Mouse (Mus musculus) heart, adult 8-10 months (tissue): Measurements from ENCODE around the gene Inpp4b. TPM values are rescaled to one million over a fixed set of nuclear protein-coding genes. Genes with fewer than 3 reads are reported as not detected.

Source experiments
- DNase-seq: peaks from one replicate; pipeline ENCODE4 v3.0.0; 2022; ENCODE audit warnings: low spot score
- total RNA-seq, 4 experiments: library from RNA; stranded (reverse); gene quantifications; 2 replicates each; pipeline ENCODE4 v1.2.4; 2022

Gene Inpp4b
- total RNA-seq, 4 experiments from 2014 or later = 50.3 to 81.7 (median 64.1) TPM

DNA sequence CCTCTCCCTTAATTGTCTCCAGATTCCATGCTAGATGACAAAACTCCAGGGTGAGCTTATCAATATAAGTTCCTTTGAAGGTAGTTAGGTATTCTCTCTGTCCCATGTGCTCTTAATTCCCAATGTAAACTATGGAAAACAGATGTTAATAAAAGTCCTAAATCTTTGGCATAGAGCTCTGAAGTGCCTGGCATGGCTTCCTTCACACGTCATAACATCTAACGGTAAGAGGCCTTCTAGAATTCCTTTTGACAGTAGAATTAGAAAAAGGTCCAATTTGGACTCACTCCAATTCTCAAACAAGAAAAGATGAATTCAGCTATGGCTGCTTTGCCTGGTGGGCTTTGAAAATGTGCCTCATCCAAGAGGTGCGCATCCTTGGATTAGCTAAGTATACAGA lies 236.6 kb downstream of the Inpp4b start:
- no peak for DNase-seq

DNA sequence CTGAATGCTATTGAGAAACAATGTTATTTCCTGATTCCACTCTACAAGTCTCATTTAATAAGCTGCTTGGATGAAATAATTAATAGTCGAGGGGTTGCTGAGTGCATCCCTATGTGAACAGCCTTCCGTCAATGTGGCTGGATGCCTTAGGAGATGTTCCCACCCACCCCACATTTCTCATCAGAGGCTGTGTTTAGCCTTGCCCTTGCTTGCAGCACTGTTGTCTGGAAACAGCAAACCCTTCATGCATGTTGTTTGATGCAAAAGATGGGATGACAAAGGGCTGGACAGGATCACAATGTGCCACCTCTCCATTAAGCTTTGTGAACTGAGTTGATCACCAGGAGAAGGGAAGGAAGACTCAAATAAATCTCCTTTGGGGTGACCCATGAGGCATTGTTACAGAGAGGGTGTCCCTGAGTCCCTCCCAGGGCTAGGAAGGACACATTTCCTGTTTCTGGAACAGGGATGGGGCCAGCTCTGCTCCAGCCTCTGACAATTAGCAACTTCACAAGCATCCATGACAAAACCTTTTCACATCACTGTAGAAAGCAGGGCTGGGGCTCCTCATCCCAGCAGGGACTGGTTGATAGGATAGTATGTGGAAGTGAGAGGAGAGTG lies 239.6 kb downstream of the Inpp4b start:
- no peak for DNase-seq

DNA sequence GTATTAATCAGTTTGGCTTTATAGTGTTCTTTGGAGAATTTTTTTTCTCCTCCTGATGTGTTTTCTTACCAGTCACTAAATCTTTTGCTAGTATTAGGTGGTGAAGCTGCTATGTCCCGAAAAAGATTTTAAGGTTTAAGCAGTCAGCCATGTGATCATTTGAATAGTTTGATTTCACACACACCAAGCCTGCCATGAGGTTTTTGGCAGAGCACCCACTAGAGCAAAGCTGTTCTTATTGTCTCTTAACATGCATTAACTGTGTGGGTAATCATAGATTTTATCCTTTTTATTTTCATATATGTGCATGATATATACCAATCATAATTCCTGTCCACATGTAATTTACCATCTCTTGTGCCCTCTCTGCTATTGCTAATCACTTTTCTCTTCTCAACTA lies 240.6 kb downstream of the Inpp4b start:
- no peak for DNase-seq

DNA sequence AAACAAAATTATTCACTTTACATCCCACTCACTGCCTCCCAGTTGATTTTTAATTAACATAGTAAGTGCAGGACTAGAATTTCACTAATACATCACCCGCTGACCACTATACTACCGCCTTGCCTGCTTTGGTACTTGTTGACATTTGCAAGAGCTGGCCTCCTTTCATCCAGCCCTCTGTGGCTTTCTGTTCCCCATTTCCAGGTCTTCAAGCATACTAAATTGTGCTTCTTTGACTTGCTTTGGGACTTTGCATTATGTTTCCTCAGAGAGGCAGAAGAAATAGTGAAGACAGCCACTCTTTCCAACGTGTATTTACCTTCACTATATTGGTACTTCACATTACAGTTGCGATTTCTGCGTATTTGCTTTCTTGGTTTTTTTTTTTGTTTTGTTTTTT lies 244.4 kb downstream of the Inpp4b start:
- DNase-seq = no peak

DNA sequence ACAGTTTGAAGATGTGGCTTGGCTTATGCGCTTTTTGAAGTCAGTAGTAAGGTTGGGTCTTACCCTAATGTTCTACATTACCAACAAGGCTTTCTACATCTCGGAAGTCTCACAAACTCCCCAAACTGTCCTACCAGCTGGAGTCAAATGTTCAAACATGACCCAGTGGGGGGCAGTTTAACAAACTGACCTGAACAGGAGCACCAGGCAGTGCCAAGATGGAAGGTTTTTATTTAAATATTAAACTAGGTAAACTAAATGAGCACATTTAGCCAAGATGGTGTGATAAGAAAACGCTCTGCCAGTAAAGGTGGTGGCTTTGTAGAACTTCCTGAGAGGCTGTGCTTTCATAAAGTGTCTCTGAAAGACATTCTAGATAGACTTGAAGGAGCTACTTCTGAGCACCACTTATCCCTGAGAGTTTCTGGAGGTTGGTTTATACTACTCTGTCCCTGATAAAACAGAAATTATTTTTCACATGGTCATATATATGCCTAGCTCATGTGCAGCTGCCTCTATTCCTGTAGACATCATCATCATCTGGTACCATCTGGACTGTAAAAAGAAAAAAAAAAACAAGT lies 251.9 kb downstream of the Inpp4b start:
- no peak for DNase-seq

DNA sequence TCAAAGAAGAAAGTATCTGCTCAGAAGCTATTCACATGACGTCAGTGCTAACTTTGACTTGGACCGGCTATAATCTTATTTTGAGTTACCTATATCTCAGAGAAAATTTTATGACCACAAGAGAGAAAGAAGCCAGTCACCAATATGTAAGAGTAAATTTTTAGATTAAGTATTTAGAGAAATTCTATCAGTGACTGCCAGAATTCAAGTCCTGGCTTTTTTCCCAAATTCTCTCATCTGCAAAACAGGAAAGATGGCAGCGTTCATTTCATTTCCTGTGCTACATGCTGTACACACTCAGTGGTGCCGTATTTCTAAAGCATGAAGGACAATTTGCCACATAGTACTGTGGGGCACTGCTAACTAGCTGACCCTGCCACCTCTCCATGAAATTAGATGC lies 256.9 kb downstream of the Inpp4b start:
- no peak for DNase-seq

DNA sequence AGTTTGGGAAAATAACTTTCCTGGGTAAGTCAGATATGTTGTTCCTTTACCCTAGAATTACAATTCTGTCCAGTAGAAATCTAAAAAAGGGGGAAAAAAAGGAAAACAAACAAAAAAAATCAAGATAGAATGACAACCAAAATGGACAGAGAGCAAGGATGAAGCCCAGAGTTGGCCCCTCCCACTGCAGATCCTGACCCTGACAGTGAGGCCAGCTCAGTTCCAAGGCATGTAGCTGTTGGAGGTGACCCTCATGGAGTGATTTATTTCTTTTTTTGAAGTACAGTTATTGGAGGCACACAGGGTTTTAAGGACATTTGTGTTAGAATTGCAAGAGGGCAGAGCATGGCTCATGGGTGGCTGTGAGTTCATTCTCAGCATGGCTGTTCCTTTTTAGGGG lies 258.8 kb downstream of the Inpp4b start:
- DNase-seq = no peak

DNA sequence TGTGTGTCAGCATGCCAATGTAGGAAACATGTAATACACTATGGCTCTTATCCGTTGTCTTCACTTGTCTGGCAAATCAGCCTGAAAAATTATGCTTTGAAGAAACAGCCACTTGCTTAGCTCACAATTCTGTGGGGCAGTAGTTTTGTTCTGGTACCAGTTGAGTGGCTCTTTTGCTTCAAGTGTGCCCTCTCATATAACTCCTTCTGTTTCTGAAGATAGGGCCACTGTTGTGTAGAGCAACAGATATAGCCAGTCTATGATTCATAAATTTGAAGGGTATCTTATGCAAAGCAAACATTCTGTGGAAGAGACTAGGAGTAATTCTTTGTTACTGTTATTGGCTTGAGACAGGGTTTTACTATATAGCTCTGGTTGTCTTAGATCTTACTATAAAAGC lies 265.7 kb downstream of the Inpp4b start:
- no peak for DNase-seq

DNA sequence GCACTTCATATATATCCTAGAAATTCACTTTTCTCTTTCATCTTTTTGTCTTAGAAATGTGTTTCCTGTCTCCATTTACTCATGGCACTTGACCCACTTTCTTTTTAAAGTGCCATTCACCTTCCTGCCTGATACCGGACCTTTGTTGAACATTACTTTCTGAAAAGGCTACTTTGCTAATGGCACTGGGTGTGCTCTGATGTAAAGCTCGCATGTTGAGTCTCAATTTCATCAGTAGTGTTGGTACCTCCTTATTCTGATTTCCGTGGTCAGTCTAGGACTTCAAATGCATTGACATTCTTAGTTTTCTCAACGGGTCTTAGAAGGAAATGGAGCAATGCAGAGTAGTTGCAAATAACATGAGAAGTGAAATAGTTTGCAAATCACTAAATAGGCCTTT lies 266.7 kb downstream of the Inpp4b start:
- no peak for DNase-seq

DNA sequence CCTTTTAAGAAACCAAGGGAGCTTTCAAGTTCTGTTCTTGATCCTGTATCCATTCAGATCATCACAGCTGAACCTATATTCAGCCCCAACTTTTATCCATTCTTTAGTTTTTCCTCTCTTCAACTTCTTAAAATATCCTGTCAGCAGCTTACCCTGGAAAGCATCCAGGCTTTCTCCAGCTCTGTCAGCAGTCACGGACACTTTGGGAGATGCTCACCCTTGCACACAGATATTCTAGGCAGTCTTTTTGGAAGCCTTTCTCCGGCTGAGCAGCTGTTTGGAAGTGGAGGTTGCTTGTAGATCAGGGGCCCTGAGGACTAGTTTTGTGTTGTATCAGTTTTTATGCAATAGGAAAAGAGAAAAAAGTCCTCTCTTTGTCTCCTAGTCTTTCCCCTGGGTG lies 270.3 kb downstream of the Inpp4b start:
- peak; percentile 21 for DNase-seq

DNA sequence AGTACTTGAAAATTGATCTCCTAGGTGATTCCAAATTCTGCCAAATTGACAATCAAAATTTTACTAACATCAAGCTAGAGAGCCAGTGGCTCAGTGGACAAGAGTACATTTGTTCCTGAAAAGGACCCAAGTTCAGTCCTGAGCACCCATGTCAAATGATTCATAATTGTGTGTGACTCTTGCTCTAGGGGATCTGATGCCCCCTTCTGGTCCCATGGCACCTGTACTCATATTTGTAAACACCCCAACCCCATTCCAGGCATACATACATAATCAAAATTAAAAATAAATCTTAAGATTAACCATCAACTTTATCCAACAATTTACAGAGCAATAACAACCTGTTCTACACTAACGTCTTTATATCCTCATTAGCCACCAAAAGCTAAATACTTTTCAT lies 271.8 kb downstream of the Inpp4b start:
- DNase-seq = no peak

DNA sequence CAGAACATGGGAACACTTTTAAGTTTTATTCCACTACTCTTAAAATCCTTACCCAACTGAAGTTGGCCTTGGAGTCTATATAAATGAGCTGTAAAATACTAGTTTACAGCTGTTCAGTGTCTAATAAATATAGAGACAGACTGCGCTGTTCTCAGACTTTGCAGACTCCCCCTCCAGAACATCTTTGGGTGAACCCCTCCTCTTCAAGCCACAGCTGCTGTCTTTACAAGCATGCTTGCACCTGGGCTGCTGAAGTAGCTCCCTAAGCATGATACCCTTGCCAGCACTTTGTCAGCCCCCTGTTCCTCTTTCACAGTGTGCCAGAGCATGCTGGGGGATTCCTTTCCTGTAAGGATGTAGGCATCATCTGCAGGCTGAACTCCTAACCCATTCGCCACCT lies 272.2 kb downstream of the Inpp4b start:
- no peak for DNase-seq

DNA sequence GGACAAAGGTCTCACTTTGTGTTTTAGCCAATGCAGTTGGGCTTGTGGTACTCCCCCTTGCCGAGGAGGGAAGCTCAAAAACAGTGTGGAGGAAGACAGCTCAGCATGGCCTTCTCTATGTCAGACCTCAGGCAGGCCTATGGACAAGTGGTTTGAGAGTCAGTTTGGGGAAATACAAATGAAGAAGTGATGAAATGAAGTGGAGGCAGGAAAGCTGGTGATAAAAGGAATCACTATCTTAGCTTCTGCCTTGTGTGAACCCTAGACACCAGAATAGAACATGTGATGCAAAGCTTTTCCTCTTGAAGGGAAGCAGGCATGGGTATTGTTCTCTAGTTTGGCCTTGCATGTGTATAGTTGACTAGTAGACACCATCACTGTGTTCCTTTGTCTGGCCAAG lies 273.2 kb downstream of the Inpp4b start:
- no peak for DNase-seq

DNA sequence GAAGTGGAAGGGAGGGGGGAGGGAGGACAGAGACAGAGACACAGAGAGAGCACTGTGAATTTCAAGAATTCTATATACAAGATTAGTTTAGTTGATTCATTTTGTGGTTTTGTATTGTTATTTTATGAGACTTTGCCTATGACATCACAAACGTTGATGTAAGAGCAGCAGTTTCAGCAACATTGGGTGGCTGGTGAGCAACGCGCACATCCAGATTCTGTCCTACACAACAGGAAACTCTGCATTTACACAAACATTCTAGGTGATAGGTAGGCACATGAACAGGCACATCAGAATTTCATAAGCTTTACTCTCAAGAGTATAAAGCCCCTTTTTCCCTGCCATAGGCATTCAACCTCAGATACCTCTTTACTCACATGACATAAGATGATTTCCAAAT lies 276.6 kb downstream of the Inpp4b start:
- DNase-seq = no peak

DNA sequence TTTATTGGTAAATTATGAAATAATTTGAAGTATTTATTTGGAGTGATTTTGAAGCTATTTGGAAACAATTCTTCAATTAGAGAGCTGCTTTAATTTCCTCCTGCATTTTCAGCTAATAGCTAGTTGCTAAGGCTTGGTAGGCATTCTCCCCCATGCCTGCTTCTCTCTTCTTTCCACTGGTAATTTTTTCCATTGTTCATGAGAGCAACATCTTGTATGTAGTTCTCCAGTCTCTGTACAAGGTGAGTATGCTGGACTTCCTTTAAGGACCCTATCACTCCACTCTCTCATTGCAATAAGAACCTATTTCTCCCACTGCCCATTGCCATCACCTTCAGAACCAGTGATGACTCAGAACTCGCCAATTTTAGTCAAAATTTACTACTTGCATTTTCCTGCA lies 292.7 kb downstream of the Inpp4b start:
- no peak for DNase-seq

DNA sequence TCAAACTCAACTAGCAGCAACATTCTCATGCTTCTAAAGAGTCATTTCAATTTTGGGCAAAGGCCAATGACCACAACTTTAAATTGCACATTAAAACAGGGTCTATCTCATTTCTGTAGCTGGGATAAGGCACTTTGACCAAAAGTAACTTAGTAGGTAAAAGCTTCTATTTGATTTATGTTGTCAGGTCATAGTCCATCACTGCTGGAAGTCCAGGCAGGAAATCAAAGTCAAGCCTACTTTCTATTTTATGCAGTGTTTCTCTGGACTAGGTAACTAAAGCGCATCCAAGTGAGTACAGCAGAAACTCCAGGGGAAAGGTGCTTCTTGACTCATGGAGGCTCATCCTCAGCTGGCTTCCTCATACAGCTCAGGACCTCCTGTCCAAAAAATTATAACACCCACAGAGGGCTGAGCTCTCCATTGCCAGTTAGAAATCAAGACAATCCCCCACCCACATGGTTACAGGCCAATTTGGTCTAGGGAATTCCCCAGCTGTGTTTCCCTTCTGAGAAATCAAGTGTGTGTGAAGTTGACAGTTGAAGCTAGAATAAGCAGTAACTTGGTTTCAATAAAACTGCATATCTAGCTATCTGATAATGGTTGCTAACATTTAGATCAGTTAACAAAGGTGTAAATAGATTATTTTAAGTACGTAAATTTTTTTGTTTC lies 293.7 kb downstream of the Inpp4b start:
- no peak for DNase-seq

DNA sequence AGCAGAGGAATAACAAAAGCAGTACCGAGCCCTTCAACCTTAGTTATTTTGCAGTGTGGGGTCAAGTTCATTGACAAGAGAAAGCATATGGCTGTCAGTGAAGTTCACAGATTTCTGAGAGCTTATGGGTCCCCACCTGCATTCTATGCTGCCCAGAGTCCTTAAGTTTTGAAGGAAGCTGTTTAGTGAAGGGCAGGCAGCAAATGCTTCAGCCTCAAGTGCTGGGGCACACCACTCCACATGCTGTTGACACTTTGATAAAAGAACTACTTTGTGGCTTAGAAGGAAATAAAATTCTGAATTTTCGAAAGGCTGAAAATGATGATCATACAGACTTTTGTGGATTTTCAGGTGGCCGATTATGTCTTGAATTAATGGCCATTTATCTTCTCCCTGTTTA lies 296.1 kb downstream of the Inpp4b start:
- no peak for DNase-seq

DNA sequence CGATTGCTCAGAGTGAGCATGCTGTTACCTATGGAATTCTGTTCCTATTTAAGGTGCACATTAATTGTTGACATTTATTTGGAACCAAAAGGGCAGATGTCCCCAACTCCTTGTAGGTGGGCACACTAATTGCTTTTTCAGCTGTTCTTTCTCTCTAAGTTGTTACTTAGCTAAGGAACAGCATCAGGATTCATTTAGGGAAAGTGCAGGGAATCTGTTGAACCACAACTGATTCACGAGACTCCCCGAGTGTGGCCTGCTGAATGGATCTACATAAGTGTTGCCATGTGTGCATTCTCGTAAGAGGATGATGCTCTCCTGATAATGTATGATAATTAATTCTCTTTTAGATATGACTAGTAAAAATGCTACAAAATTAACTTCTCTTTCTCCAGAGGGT lies 297.5 kb downstream of the Inpp4b start:
- DNase-seq = no peak

DNA sequence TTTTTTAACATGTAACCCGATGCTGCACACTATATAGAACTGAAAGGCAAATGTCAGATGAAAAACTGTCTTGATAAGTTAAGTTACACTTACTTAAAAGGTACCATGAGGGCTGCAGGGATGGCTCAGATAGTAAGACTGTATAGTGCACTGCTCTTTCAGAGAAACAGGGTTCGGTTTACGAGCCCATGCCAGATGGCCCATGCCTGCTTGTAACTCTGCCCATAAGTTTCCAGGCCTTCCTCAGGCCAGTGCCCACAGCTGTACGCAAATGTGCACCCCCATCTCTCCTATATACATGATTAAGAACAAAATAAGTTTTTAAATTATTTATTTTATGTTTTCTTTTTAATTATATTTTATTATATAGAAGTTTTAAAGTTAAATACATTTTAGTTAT lies 300.7 kb downstream of the Inpp4b start:
- DNase-seq = no peak

DNA sequence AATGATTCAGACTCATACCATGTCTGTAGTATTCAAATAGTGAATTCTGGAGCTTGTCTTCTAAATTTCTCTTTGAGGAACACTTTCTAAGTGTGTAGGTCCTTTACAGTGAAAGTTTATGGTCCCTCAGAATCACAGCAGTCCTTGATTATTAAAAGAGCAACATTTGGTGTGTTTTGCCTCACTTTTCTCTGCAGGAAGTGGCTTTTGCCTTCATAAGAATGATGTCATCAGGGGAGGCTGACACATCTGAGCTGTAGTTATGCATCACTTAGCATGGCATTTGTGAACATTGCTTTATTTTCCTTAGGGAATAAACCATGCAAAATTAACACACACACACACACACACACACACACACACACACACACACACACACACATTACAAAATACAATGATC lies 349.8 kb downstream of the Inpp4b start:
- no peak for DNase-seq

DNA sequence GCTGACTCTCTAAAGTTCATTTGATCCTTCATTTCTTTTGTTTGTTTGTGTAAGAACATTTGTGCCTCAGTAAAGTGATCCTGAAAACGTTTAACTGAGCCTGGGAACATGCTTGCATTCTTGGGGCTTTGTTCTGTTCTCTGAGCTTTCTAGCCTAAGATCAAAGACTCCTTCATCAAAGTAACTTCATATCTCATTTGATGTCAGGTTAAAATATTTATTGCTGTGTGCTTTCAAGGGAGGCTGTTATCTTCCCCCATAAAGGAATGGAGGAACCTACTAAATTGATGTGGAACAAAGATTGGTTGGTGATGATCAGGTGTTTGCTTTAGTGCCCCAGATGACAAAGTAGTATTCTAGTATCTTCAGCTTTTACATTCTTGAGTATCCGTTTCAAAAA lies 352.5 kb downstream of the Inpp4b start:
- DNase-seq = no peak

DNA sequence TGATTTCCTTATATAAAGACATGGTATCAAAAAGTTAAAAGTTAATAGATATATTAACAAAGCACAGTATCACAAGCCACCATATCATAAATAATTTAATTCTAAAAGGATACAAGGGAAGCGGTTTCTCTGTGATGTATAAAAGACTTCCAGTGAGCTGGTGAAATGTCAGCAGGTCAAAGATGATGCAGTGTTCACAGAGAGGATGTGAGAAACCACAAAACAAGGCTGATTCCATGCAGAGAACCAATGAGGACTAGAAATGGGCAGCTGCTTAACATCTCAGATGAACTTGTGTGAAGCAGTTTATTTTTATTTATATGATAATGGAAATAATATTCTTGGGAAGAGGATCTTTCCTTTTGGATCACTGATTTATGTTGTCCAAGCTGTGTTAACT lies 359.7 kb downstream of the Inpp4b start:
- DNase-seq = no peak

DNA sequence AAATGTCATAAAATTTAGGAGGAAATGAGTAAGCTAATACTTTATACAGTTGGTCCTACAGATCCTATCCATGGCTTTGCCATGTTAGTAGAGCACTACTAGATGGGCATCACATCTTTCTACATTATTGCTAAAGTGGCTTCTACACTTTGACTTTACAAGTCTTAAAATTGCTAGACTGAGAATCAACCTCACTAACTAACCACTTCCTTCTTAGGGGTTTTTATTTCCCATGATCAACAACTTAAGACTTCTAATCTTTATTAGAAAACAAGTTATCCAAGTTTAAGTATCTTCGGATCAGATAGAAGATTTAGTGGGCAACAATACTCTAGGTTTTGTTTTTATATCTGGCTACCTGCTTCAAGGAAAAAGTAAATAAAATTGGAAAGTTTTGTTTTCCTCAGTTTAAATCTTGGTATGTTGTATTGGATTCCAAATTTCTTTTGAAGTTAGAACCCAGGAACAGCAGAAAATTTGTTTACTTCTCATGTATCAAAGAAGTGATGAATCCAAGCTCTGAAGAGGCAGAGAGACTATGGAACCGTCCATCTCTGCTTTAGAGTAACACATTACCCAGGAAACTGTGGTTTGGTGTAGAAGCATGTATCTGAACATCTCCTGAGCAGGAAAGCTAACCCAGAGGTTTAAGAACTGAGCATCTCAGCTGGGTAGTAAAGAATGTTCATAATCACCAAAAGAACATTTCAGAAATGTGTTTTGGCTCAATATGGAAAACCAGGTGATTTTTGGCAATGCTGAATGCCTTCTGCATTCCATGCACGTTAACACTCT lies 361.4 kb downstream of the Inpp4b start:
- no peak for DNase-seq
